Mouse (Mus musculus) urinary bladder, postnatal 14 days (tissue): ENCODE results near the gene Sart3.
"Not testable (repeated sequence)": the region's sequence is repeated elsewhere in the genome, so short reads cannot be mapped to it uniquely, and the experiment has no call there.

Experiments
- DNase-seq: peaks from one replicate; pipeline ENCODE4 v3.0.0; 2021; ENCODE audit warnings: low spot score

Sart3 gene

GRCm38 (mm10) chr5:113790453-113791196, 18.3 kb upstream of the Sart3 start:
- DNase-seq: no peak

- DNase-seq: peak; percentile 61
Measured at GRCm38 (mm10) chr5:113789075-113789788, 16.9 kb upstream of the Sart3 start.

- DNase-seq: no peak
Measured at GRCm38 (mm10) chr5:113788645-113789044, 16.3 kb upstream of the Sart3 start.

GRCm38 (mm10) chr5:113786985-113787384, 14.7 kb upstream of the Sart3 start:
- DNase-seq: no peak

- DNase-seq: peak; percentile 37
Measured at GRCm38 (mm10) chr5:113784104-113784503, 11.8 kb upstream of the Sart3 start.

GRCm38 (mm10) chr5:113783581-113784001, 11.3 kb upstream of the Sart3 start:
- DNase-seq: peak; percentile 60

GRCm38 (mm10) chr5:113782624-113783023, 10.3 kb upstream of the Sart3 start:
- DNase-seq: peak; percentile 25

- DNase-seq: no peak
Measured at GRCm38 (mm10) chr5:113781875-113782274, 9.6 kb upstream of the Sart3 start.

- no peak for DNase-seq
Measured at GRCm38 (mm10) chr5:113781254-113781653, 8.9 kb upstream of the Sart3 start.

GRCm38 (mm10) chr5:113780763-113781162, 8.5 kb upstream of the Sart3 start:
- DNase-seq: no peak

- DNase-seq: no peak
Measured at GRCm38 (mm10) chr5:113780082-113780752, 7.9 kb upstream of the Sart3 start.

GRCm38 (mm10) chr5:113779569-113779968, 7.3 kb upstream of the Sart3 start:
- DNase-seq: no peak

- DNase-seq: not testable (repeated sequence)
Measured at GRCm38 (mm10) chr5:113777728-113778127, 5.4 kb upstream of the Sart3 start.

- no peak for DNase-seq
Measured at GRCm38 (mm10) chr5:113776896-113777226, 4.6 kb upstream of the Sart3 start.

GRCm38 (mm10) chr5:113776128-113776895, 4.0 kb upstream of the Sart3 start:
- DNase-seq: no peak

GRCm38 (mm10) chr5:113775585-113775984, 3.3 kb upstream of the Sart3 start:
- no peak for DNase-seq

- peak; percentile 89 for DNase-seq
Measured at GRCm38 (mm10) chr5:113773664-113774063, 1.4 kb upstream of the Sart3 start.

GRCm38 (mm10) chr5:113772905-113773519, 702 bp upstream of the Sart3 start:
- no peak for DNase-seq

GRCm38 (mm10) chr5:113771213-113772162, 822 bp downstream of the Sart3 start:
- peak; percentile 86 for DNase-seq

- no peak for DNase-seq
Measured at GRCm38 (mm10) chr5:113768806-113769205, 3.5 kb downstream of the Sart3 start.
